Mouse (Mus musculus) left cerebral cortex, postnatal 25 days (tissue): ENCODE results near the gene Alkbh6. TPM values are rescaled to one million over a fixed set of nuclear protein-coding genes. Genes with fewer than 3 reads are reported as not detected.
A peak's percentile ranks its signal among the peaks of the same experiment; 100 is the strongest.

ENCODE experiments used
- DNase-seq, 2 experiments: peaks; one replicate each; pipeline ENCODE4 v3.0.0; 2022; ENCODE audit warnings: low spot score in 2 of 2, mixed read lengths in 1 of 2
- intact Hi-C: fragments of 180-260 bp; cut with DNase I; formaldehyde crosslinking; loops from one replicate; pipeline ENCODE4 v1.15.1; 2025
- total RNA-seq, 2 experiments: library from RNA; stranded (reverse); gene quantifications; 2 replicates each; pipeline ENCODE4 v1.2.3; 2021

Alkbh6 gene
- total RNA-seq: 10 to 100 TPM; 63.6 to 64.4 TPM

GRCm38 (mm10) chr7:30308076-30309005 is at the start of gene Alkbh6:
Gene Alkbh6 (plus strand): TSS chr7:30308717.
- DNase-seq: peak; percentile 95 to 99
- intact Hi-C loops: no loop called here

- no peak for DNase-seq
- intact Hi-C loops: no loop called here
These were observed 43.5 kb upstream of the Alkbh6 start for GRCm38 (mm10) chr7:30265041-30265440.

GRCm38 (mm10) chr7:30265531-30265930 is 43.0 kb upstream of the Alkbh6 start:
- intact Hi-C loops: no loop called here

GRCm38 (mm10) chr7:30265935-30266334 is 42.6 kb upstream of the Alkbh6 start:
- DNase-seq: no peak
- intact Hi-C loops: no loop called here

More at GRCm38 (mm10) chr7:30265531-30265930, 43.0 kb upstream of the Alkbh6 start:
- no peak for DNase-seq

- DNase-seq: no peak
- intact Hi-C loops: no loop called here
These were observed 41.7 kb upstream of the Alkbh6 start for GRCm38 (mm10) chr7:30266780-30267179.

GRCm38 (mm10) chr7:30269641-30270040 is 38.9 kb upstream of the Alkbh6 start:
- intact Hi-C loops: loop anchor here (2.0 kb wide), 1 partner anchor 31 kb away; no protein-coding TSS in a partner anchor
- DNase-seq: no peak

GRCm38 (mm10) chr7:30274383-30274782 is 34.1 kb upstream of the Alkbh6 start:
- no peak for DNase-seq
- intact Hi-C loops: no loop called here

- DNase-seq: no peak
- intact Hi-C loops: no loop called here
These were observed 29.6 kb upstream of the Alkbh6 start for GRCm38 (mm10) chr7:30278911-30279310.

- intact Hi-C loops: no loop called here
These were observed 29.0 kb upstream of the Alkbh6 start for GRCm38 (mm10) chr7:30279536-30279935.

GRCm38 (mm10) chr7:30279951-30280669 is 28.4 kb upstream of the Alkbh6 start, which contains the start of the genes Thap8 and Wdr62:
Gene Thap8 (plus strand): TSS chr7:30280094.
Gene Wdr62 (minus strand): TSS chr7:30280419.
- intact Hi-C loops: loop anchor here (1.0 kb wide), 1 partner anchor 48 kb away; the partner anchor contains the start of gene Tbcb
- DNase-seq: peak; percentile 90 to 95

More at GRCm38 (mm10) chr7:30279536-30279935, 29.0 kb upstream of the Alkbh6 start:
- DNase-seq: no peak

- intact Hi-C loops: loop anchor here (1.0 kb wide), 1 partner anchor 48 kb away; the partner anchor contains the start of gene Tbcb
- DNase-seq: peak; percentile 87 to 91
These were observed 27.8 kb upstream of the Alkbh6 start for GRCm38 (mm10) chr7:30280670-30281138.

GRCm38 (mm10) chr7:30281522-30281921 is 27.0 kb upstream of the Alkbh6 start:
- no peak for DNase-seq
- intact Hi-C loops: no loop called here

GRCm38 (mm10) chr7:30282740-30283139 is 25.8 kb upstream of the Alkbh6 start:
- intact Hi-C loops: no loop called here

GRCm38 (mm10) chr7:30286701-30287410 is 21.7 kb upstream of the Alkbh6 start:
- no peak for DNase-seq
- intact Hi-C loops: no loop called here

More at GRCm38 (mm10) chr7:30282740-30283139, 25.8 kb upstream of the Alkbh6 start:
- peak in 1 of 2 experiments; percentile 58 for DNase-seq

- no peak for DNase-seq
- intact Hi-C loops: loop anchor here (2.0 kb wide), 1 partner anchor 55 kb away; the partner anchor contains the start of gene Tbcb
These were observed 20.5 kb upstream of the Alkbh6 start for GRCm38 (mm10) chr7:30288046-30288445.

- no peak for DNase-seq
- intact Hi-C loops: loop anchor here (2.0 kb wide), 1 partner anchor 56 kb away; the partner anchor contains the start of gene Tbcb
These were observed 19.3 kb upstream of the Alkbh6 start for GRCm38 (mm10) chr7:30289071-30289713.

- peak in 1 of 2 experiments; percentile 46 for DNase-seq
- intact Hi-C loops: loop anchor here (2.0 kb wide), 1 partner anchor 57 kb away; the partner anchor contains the start of gene Tbcb
These were observed 18.7 kb upstream of the Alkbh6 start for GRCm38 (mm10) chr7:30289714-30290399.
